ENCODE assay signal across 14 mouse cellular contexts in genomic region chr9:15670002-15670527, GRCm38 (mm10). TPM values are rescaled to one million over a fixed set of nuclear protein-coding genes. Genes with fewer than 3 reads are reported as not detected.
DNase-seq lines count a peak whose midpoint lies in the region; ATAC-seq lines count a peak whose summit lies in the region.
"Had no signal": no experiment of that assay in that cellular context is flagged by ENCODE, and none has a peak within 500 bp of the region (broad histone marks: within the 10 kb centered on the region; RNA-seq: fewer than 3 reads in every experiment).

No protein-coding gene starts in this region.

- WGBS in lung, embryonic 15.5 days: 9% methylated on average over 5 of the region's 5 CpGs

- ATAC-seq in lung, embryonic 15.5 days (ENCODE audit: borderline replicate concordance, extremely low read depth, low FRiP score, low TSS enrichment): no peak
- ATAC-seq: forebrain, embryonic 14.5 days had no signal

- H3K4me1 ChIP-seq in lung, embryonic 15.5 days: 0 out of 2 replicates have a peak, but pooled peaks cover 8% of the 10 kb centered on the region
- H3K4me1 ChIP-seq: liver, embryonic 13.5 days had no signal

- H3K4me2 ChIP-seq in lung, embryonic 15.5 days: no peak overlapping the region
- H3K4me2 ChIP-seq: liver, embryonic 13.5 days had no signal

- H3K27me3 ChIP-seq in lung, embryonic 15.5 days: no peaks in the 10 kb centered on the region
- H3K27me3 ChIP-seq: liver, embryonic 13.5 days had no signal

- no peaks in the 10 kb centered on the region for H3K36me3 ChIP-seq in lung, embryonic 15.5 days
- H3K36me3 ChIP-seq: liver, embryonic 13.5 days had no signal

- DNase-seq in retina, embryonic 14.5 days (ENCODE audit: low spot score): peak; percentile 34
- no peak for DNase-seq in retina, postnatal 1 day
- peak; percentile 34 for DNase-seq in kidney, adult 18-20 months
- peak; percentile 70 for DNase-seq in yolk sac, embryonic 10.5 days (ENCODE audit: low spot score)
- DNase-seq in adrenal gland, postnatal 36 days: no peak
- DNase-seq in right cerebral cortex, postnatal 14 days: no peak
- DNase-seq: adrenal gland, postnatal 10 days; cerebellum, postnatal 36 days; liver, embryonic 13.5 days had no signal

- H3K4me3 ChIP-seq in lung, embryonic 15.5 days: no peak overlapping the region
- H3K4me3 ChIP-seq: liver, embryonic 13.5 days; myocyte had no signal

- no peaks in the 10 kb centered on the region for H3K9me3 ChIP-seq in lung, embryonic 15.5 days
- H3K9me3 ChIP-seq: liver, embryonic 13.5 days had no signal

- peak overlapping the region; percentile 51; the same call in 1 of the 2 replicates for H3K27ac ChIP-seq in lung, embryonic 15.5 days
- H3K27ac ChIP-seq: liver, embryonic 13.5 days had no signal

- no peak overlapping the region for H3K9ac ChIP-seq in lung, embryonic 15.5 days
- H3K9ac ChIP-seq: liver, embryonic 13.5 days had no signal

RNA-seq across cellular contexts. Expression of gene Slc36a4, which starts 39.5 kb away (rescaled TPM):
- polyA plus RNA-seq in lung, embryonic 15.5 days (2015; fragmentation: Nextera tagmentation; extraction: Ambion mirVana): 12.3 and 12.6 TPM in 2 replicates
- 10 to 100 TPM; 32.7 to 42.6 TPM for total RNA-seq in adrenal gland, postnatal 36 days (2021)
- total RNA-seq: MEL had no signal

RNA-seq across cellular contexts. Expression of gene Deup1, which starts 42.3 kb away (rescaled TPM):
- 9.0 and 9.9 TPM in 2 replicates for polyA plus RNA-seq in lung, embryonic 15.5 days (2015; fragmentation: Nextera tagmentation; extraction: Ambion mirVana)
- total RNA-seq in adrenal gland, postnatal 36 days (2021): under 1 TPM; 0.10 to 0.26 TPM
- total RNA-seq: MEL had no signal
- polyA plus RNA-seq: liver, embryonic 13.5 days; myocyte; small intestine, adult 2 months had no signal

Comparison
In these comparisons a context has a peak if more than half of its experiments do, and no peak if none do; other contexts are left out.
1. DNase-seq: peak in retina, embryonic 14.5 days (single experiment), kidney, adult 18-20 months (single experiment) and yolk sac, embryonic 10.5 days (single experiment); none in retina, postnatal 1 day (single experiment), adrenal gland, postnatal 36 days (0 of 2) and right cerebral cortex, postnatal 14 days (single experiment).